Mouse (Mus musculus) embryonic fibroblast, embryonic 13.5 days (primary cell): ENCODE measurements around the gene Gm45233. TPM values are rescaled to one million over a fixed set of nuclear protein-coding genes. Genes with fewer than 3 reads are reported as not detected.
A peak's percentile ranks its signal among the peaks of the same experiment; 100 is the strongest.

Experiments
- H3K27ac ChIP-seq: 2 replicates; pipeline ENCODE4 v1.5.1; 2012; ENCODE audit warnings: low read length, control low read depth, inconsistent platforms; ENCODE audit not compliant: insufficient read depth
- H3K4me1 ChIP-seq: 2 replicates; pipeline ENCODE4 v1.6.1; 2011; ENCODE audit warnings: low read length; ENCODE audit not compliant: control insufficient read depth, insufficient read depth
- H3K4me3 ChIP-seq: 2 replicates; pipeline ENCODE4 v1.5.1; 2011; ENCODE audit warnings: mild to moderate bottlenecking, control low read depth, low read length; ENCODE audit not compliant: insufficient read depth
- CTCF ChIP-seq: IDR thresholded peaks from 2 replicates; pipeline ENCODE4 v1.5.1; 2011; ENCODE audit warnings: mild to moderate bottlenecking, control low read depth, low read length, moderate library complexity, borderline replicate concordance; ENCODE audit not compliant: insufficient read depth
- POLR2A ChIP-seq: IDR thresholded peaks from 2 replicates; pipeline ENCODE4 v1.6.1; 2011; ENCODE audit warnings: low read depth, mild to moderate bottlenecking, control low read depth, low read length, moderate library complexity
- polyA plus RNA-seq: library from polyadenylated mRNA; stranded (reverse); fragments of >200 nt; gene quantifications from 2 replicates; pipeline ENCODE4 v1.2.4, GENCODE M21; 2011; ENCODE audit warnings: low read depth; ENCODE audit not compliant: missing spikeins, insufficient read length

The Gm45233 gene
- polyA plus RNA-seq, 1 experiment = 0.72 TPM

DNA sequence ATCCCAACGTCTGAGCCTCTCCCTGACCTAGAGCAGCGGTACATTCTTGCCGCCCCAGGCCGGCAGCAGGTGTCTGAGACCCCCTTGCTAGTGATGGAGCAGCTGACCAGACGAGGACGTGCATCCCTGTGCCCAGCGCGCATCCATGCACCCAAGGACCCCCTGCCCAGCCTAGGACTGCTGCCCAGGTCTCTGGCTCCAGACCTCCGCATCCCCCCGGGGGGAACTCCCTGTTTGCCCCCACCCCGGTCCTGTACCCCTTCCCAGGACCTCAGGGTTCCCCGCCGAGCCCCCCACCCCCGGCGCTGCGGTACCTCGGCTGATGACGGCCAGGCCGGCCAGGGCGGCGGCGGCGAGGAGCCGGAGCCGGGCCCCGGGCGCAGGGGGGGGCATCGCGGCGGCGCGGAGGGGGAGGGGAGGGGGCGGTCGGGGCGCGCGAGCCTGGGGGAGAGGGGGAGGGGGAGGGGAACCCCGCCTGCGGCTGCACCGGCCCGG, 45.8 kb downstream of the Gm45233 start, which contains the start of gene Iglon5:
Gene Iglon5 (minus strand): TSS at position 445 of the 495 bp plus-strand sequence.
- Histone ChIP-seq H3K4me1 (peaks cover 3% of the 10 kb centered on the region; the same call in 1 of the 2 replicates), H3K27ac (no peak within 1 kb of the TSS), H3K4me3 (peak within 1 kb of the TSS; percentile 37)
- no peak for TF ChIP-seq CTCF
- TF ChIP-seq POLR2A = no peak

DNA sequence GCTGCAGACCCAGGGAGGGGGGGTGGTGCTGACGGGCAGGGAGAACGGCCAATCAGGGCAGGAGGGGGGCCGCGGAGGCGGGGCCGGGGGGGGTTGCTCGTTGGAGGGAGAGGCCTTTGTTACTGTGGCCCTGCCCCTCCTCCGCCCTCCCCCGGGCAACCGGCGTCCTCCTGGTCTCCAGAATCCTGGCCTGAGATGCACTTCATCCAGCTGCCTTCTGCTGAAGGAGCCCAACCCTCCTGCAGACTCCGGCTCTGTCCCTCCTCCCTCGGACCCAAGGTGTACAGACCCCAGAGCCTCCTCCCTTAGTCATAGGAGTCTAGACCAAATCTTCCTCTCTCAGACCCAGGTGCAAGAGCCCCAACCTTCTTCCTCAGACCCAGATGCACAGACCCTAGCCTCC, 46.3 kb downstream of the Gm45233 start:
- Histone ChIP-seq H3K4me3 (peak overlapping the region; percentile 37), H3K27ac (no peak overlapping the region), H3K4me1 (peaks cover 3% of the 10 kb centered on the region; the same call in 1 of the 2 replicates)
- TF ChIP-seq CTCF (no peak), POLR2A (peak; percentile 56)

DNA sequence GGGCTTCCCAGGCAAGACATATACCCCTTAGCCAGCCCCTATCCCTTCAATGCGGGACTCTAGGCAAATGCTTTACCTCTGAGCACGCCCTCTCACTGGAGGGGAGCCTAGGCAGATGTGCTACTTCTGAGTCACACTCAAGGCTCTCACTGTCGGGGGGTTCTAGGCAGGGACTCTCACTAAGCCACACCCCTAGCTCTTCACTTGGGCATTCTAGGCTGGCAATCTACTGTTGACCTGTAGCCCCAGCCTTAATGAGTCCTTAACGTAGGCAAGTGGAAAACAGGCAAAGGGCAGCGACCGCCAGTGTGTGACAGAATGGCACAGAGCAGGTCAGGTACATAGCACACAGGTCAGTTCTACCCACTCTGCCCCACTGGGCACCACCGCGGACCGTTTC, 46.9 kb downstream of the Gm45233 start:
- H3K4me1 ChIP-seq = peaks cover 3% of the 10 kb centered on the region; the same call in 1 of the 2 replicates
- no peak overlapping the region for H3K4me3 ChIP-seq
- TF ChIP-seq POLR2A (no peak), CTCF (no peak)
- H3K27ac ChIP-seq = no peak overlapping the region

DNA sequence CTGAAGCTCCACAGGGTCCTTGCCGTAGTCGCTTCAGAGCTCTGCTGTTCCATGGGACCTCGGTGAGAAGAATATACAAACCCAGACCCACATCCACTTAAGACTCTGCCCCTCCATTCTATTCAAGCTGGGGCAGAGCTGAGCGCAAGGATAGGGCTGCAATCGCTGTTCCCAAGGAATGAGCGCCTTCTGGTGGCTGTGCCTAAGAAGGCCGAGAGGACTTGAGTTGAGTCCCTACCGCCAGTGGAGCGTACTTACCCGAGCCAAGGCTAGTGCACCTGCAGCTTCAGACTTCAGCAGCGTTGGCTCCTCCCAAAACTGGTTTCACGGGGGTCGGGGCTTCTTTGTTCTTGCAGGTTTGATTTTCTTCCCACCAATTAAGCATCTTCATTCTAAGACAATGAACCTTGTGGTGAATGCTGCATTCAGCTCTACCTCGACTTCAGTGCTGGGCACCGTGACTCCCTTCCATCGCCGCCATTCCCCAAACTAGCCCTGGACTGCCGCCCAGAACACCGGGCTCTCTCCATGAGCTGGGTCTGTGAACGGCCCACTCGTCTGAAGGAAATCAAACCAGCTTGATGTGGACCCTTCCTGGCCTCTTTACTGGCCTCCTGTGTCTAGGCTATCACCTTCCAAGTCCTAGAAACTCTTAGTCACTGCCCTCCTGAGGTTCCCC, 51.6 kb downstream of the Gm45233 start:
- Histone ChIP-seq H3K4me1 (no peaks in the 10 kb centered on the region), H3K27ac (no peak overlapping the region), H3K4me3 (no peak overlapping the region)
- TF ChIP-seq CTCF (peak; percentile 80), POLR2A (no peak)

DNA sequence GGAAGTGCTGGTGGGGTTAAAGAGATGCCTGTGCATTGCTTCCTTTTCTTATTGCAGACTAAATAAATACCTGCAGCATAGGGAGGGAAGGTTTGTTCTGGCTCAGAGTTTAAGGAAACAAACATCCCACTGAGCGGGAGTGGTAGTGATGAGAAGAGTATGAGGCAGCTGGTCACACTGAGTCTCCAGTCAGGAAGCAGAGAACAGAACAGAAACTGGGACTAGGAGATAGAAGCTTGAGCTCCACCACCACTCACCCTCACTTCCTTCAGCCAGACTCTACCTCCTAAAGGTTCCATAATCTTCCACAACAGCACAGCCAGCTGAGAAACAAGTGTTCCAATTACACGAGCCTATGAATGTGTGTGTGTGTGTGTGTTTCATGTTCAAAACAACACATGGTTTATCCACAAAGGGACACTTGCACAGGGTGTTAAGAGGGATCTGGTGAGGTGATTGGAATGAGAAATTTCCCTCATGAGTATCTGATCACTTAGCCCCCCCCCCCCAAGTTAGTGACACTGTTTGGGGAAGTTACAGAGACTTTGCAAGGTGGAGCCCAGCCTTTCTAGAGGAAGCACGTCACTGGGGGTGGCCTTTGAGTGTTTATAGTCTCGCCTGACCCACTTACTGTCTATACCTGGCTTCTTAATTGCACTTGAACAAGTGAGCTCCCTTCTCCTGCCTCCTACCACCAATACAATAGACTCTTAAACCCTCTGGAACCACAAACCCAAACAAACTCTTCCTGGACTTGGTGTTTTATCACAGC, 68.0 kb downstream of the Gm45233 start:
- Histone ChIP-seq H3K4me3 (no peak overlapping the region), H3K27ac (no peak overlapping the region), H3K4me1 (no peaks in the 10 kb centered on the region)
- TF ChIP-seq CTCF = no peak
- TF ChIP-seq POLR2A = no peak

DNA sequence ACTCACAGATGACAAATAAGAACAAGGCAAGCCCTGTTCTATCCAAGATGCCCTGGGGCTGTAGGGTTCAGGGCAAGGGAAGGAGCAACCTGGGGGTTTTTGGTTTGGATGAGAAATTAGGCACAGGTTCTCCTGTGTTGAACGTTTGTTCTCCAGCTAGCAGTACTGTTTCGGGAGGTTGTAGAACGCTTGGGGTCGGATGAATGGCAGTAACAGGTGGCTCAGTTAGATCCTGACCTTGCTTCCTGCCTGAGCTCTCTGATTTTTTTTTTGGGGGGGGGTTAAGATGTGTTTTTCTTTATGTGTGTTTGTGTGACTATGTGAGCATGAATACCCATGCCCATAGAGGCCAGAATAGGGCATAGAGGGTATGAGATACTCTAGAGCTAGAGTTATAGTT, 68.6 kb downstream of the Gm45233 start:
- Histone ChIP-seq H3K4me1 (no peaks in the 10 kb centered on the region), H3K27ac (no peak overlapping the region)

More for the DNA sequence above, 68.6 kb downstream of the Gm45233 start:
- TF ChIP-seq CTCF (no peak), POLR2A (no peak)
- H3K4me3 ChIP-seq = no peak overlapping the region

Other genes with a start within 250 kb of the Gm45233 start
- 18.9 and 19.4 TPM in 2 replicates for gene Zfp715, start 130.8 kb upstream of the Gm45233 start, polyA plus RNA-seq
- 0.27 TPM in 1 of 2 replicates, not detected in the other for gene Siglecf, start 92.8 kb upstream of the Gm45233 start, polyA plus RNA-seq
- 12.5 and 30.9 TPM in 2 replicates for gene Siglecg, start 35.9 kb upstream of the Gm45233 start, polyA plus RNA-seq
- gene Lim2, start 16.5 kb upstream of the Gm45233 start, polyA plus RNA-seq = not detected in 2 replicates
- not detected in 2 replicates for gene Nkg7, start 7.1 kb upstream of the Gm45233 start, polyA plus RNA-seq
- not detected in 2 replicates for gene Cldnd2, start 3.3 kb upstream of the Gm45233 start, polyA plus RNA-seq
- gene Etfb, start within 50 bp of the Gm45233 start, polyA plus RNA-seq = 104 and 143 TPM in 2 replicates
- 2.6 and 3.1 TPM in 2 replicates for gene Vsig10l, start 19.0 kb downstream of the Gm45233 start, polyA plus RNA-seq
- gene Iglon5, start 45.9 kb downstream of the Gm45233 start, polyA plus RNA-seq = 19.4 and 23.7 TPM in 2 replicates
- gene 4931406B18Rik, start 61.8 kb downstream of the Gm45233 start, polyA plus RNA-seq = not detected in 2 replicates
- gene Cd33, start 100.3 kb downstream of the Gm45233 start, polyA plus RNA-seq = 0.72 TPM in 1 of 2 replicates, not detected in the other
- 2.8 and 4.1 TPM in 2 replicates for gene Zfp658, start 118.1 kb downstream of the Gm45233 start, polyA plus RNA-seq
- 19.8 and 24.2 TPM in 2 replicates for gene Zfp719, start 135.5 kb downstream of the Gm45233 start, polyA plus RNA-seq
- gene Zfp819, start 163.0 kb downstream of the Gm45233 start, polyA plus RNA-seq = not detected in 2 replicates
- not detected in 2 replicates for gene Ceacam18, start 190.6 kb downstream of the Gm45233 start, polyA plus RNA-seq
- gene Siglece, start 216.0 kb downstream of the Gm45233 start, polyA plus RNA-seq = not detected in 2 replicates
- 6.5 and 6.6 TPM in 2 replicates for gene Ctu1, start 227.9 kb downstream of the Gm45233 start, polyA plus RNA-seq
- not detected in 2 replicates for gene Klk14, start 246.3 kb downstream of the Gm45233 start, polyA plus RNA-seq